Mouse (Mus musculus): ENCODE results near the gene Pappa2. TPM values are rescaled to one million over a fixed set of nuclear protein-coding genes. Genes with fewer than 3 reads are reported as not detected.

Pappa2 gene
- total and polyA plus RNA-seq, 2 experiments from 2014 or later = 0.63 to 5.4 TPM

- Histone ChIP-seq H3K4me1 (ENCODE audit: insufficient read depth) (no peaks in the 10 kb centered on the region), H3K4me3 (ENCODE audit: low read depth, low read length) (no peak overlapping the region), H3K36me3 (ENCODE audit: insufficient read depth) (no peaks in the 10 kb centered on the region), H3K4me2 (ENCODE audit: low read depth) (no peak overlapping the region), H3K9me3 (ENCODE audit: low read length) (no peaks in the 10 kb centered on the region), H3K27me3 (ENCODE audit: insufficient read depth, low read length) (no peaks in the 10 kb centered on the region), H3K27ac (ENCODE audit: low read depth, low read length) (no peak overlapping the region), H3K9ac (no peak overlapping the region)
- DNase-seq = no peak
- no peak for TF ChIP-seq CTCF (IDR thresholded peaks at IDR 0.05; ENCODE audit: low read depth)
- ATAC-seq = no peak
- 86% methylated on average over 2 of the region's 2 CpGs for WGBS
These were observed 281.0 kb downstream of the Pappa2 start for GRCm38 (mm10) chr1:158699276-158699675.

GRCm38 (mm10) chr1:158697859-158698569 lies 282.3 kb downstream of the Pappa2 start:
- TF ChIP-seq CTCF (IDR thresholded peaks at IDR 0.05; ENCODE audit: low read depth) = no peak
- H3K36me3 ChIP-seq (ENCODE audit: insufficient read depth) = no peaks in the 10 kb centered on the region
- no peak overlapping the region for H3K4me3 ChIP-seq (ENCODE audit: low read depth, low read length)
- WGBS = 87% methylated on average over 10 of the region's 10 CpGs
- DNase-seq (no peak), ATAC-seq (no peak)
- H3K4me1 ChIP-seq (ENCODE audit: insufficient read depth) = no peaks in the 10 kb centered on the region
- no peak overlapping the region for H3K4me2 ChIP-seq (ENCODE audit: low read depth)
- no peaks in the 10 kb centered on the region for H3K27me3 ChIP-seq (ENCODE audit: insufficient read depth, low read length)
- H3K9me3 ChIP-seq (ENCODE audit: low read length) = no peaks in the 10 kb centered on the region
- H3K9ac ChIP-seq = no peak overlapping the region
- no peak overlapping the region for H3K27ac ChIP-seq (ENCODE audit: low read depth, low read length)

GRCm38 (mm10) chr1:158697423-158697822 lies 282.9 kb downstream of the Pappa2 start:
- no peak for ATAC-seq
- 73% methylated on average over 3 of the region's 3 CpGs for WGBS
- H3K27ac ChIP-seq (ENCODE audit: low read depth, low read length) = no peak overlapping the region
- no peaks in the 10 kb centered on the region for H3K27me3 ChIP-seq (ENCODE audit: insufficient read depth, low read length)
- no peaks in the 10 kb centered on the region for H3K36me3 ChIP-seq (ENCODE audit: insufficient read depth)
- H3K4me3 ChIP-seq (ENCODE audit: low read depth, low read length) = no peak overlapping the region
- H3K9ac ChIP-seq = no peak overlapping the region
- H3K9me3 ChIP-seq (ENCODE audit: low read length) = no peaks in the 10 kb centered on the region
- H3K4me1 ChIP-seq (ENCODE audit: insufficient read depth) = no peaks in the 10 kb centered on the region
- H3K4me2 ChIP-seq (ENCODE audit: low read depth) = no peak overlapping the region
- no peak for DNase-seq
- TF ChIP-seq CTCF (IDR thresholded peaks at IDR 0.05; ENCODE audit: low read depth) = no peak

GRCm38 (mm10) chr1:158687726-158688125 lies 292.6 kb downstream of the Pappa2 start:
- ATAC-seq = no peak
- no peak for TF ChIP-seq CTCF (IDR thresholded peaks at IDR 0.05; ENCODE audit: low read depth)

GRCm38 (mm10) chr1:158669971-158670592 lies 310.2 kb downstream of the Pappa2 start:
- Histone ChIP-seq H3K36me3 (ENCODE audit: insufficient read depth) (peaks cover 47% of the 10 kb centered on the region), H3K9me3 (ENCODE audit: low read length) (no peaks in the 10 kb centered on the region), H3K27ac (ENCODE audit: low read depth, low read length) (no peak overlapping the region), H3K4me1 (ENCODE audit: insufficient read depth) (no peaks in the 10 kb centered on the region), H3K4me2 (ENCODE audit: low read depth) (no peak overlapping the region), H3K9ac (no peak overlapping the region), H3K4me3 (ENCODE audit: low read depth, low read length) (no peak overlapping the region), H3K27me3 (ENCODE audit: insufficient read depth, low read length) (no peaks in the 10 kb centered on the region)
- TF ChIP-seq CTCF (IDR thresholded peaks at IDR 0.05; ENCODE audit: low read depth) = peak; percentile 86
- DNase-seq = peak; percentile 82
- ATAC-seq = peak; percentile 92
- WGBS = 43% methylated on average over 3 of the region's 3 CpGs

More at GRCm38 (mm10) chr1:158687726-158688125, 292.6 kb downstream of the Pappa2 start:
- no peak for DNase-seq
- Histone ChIP-seq H3K36me3 (ENCODE audit: insufficient read depth) (peaks cover 58% of the 10 kb centered on the region), H3K4me1 (ENCODE audit: insufficient read depth) (no peaks in the 10 kb centered on the region), H3K27ac (ENCODE audit: low read depth, low read length) (no peak overlapping the region), H3K9ac (no peak overlapping the region), H3K4me3 (ENCODE audit: low read depth, low read length) (no peak overlapping the region), H3K4me2 (ENCODE audit: low read depth) (no peak overlapping the region), H3K27me3 (ENCODE audit: insufficient read depth, low read length) (no peaks in the 10 kb centered on the region), H3K9me3 (ENCODE audit: low read length) (no peaks in the 10 kb centered on the region)
- 78% methylated on average over 1 of the region's 1 CpGs for WGBS

- ATAC-seq (no peak), DNase-seq (no peak)
- Histone ChIP-seq H3K27me3 (ENCODE audit: insufficient read depth, low read length) (no peaks in the 10 kb centered on the region), H3K4me2 (ENCODE audit: low read depth) (no peak overlapping the region), H3K9ac (no peak overlapping the region), H3K9me3 (ENCODE audit: low read length) (no peaks in the 10 kb centered on the region), H3K27ac (ENCODE audit: low read depth, low read length) (no peak overlapping the region), H3K4me1 (ENCODE audit: insufficient read depth) (no peaks in the 10 kb centered on the region), H3K36me3 (ENCODE audit: insufficient read depth) (peaks cover 41% of the 10 kb centered on the region), H3K4me3 (ENCODE audit: low read depth, low read length) (no peak overlapping the region)
- WGBS = 79% methylated on average over 3 of the region's 3 CpGs
- TF ChIP-seq CTCF (IDR thresholded peaks at IDR 0.05; ENCODE audit: low read depth) = no peak
These were observed 314.3 kb downstream of the Pappa2 start for GRCm38 (mm10) chr1:158666001-158666400.
